Mouse (Mus musculus): ENCODE measurements around the gene Gdpd5. TPM values are rescaled to one million over a fixed set of nuclear protein-coding genes. Genes with fewer than 3 reads are reported as not detected.
A peak's percentile ranks its signal among the peaks of the same experiment; 100 is the strongest.

The Gdpd5 gene
- polyA plus RNA-seq (2012; rRNA removed): 16.0 and 16.6 TPM in 2 replicates

DNA sequence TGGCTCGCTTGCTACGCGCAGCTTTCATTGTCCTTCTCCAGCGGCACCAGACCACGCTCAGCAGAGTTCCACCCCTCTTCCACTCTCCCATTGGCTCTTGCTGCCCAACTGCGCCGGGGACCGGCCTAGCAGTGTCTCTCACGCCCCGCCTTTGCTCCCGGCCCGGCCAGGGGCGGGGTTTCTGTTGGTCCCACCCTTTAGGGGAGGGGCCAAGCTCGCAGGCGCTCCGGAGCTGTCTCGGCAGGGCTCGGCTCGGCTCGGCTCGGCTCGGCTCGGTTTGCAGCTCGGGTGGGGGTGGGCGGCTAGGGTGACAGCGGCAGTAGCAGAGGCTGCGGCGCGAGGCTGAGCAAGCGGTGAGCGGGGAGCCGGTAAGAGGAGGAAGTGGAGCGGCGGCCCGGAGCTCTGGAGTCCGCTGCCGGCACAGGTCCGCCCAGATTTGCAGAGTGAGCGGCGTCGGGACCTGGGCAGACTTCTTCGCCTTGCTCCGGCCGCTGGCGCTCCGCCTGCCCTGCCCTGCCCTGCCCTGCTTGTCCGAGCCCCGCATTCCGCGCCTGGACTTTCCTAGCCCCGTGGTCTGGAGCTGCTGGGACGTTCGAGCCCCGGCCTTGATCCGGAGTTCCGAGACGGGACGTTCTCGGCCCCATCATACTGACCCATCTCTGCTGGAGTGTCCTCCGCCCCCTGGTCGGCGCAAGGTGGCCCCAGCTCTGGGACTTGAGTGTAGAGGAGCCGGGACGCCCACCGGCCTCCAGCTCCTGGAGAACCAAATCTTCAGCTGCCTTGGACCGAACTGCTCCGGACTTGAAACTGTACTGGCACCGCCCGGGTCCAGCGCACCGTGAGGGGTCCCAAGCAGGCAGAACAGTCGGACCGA lies at the start of gene Gdpd5:
TSS of gene Gdpd5 (plus strand) at position 201 of the 874 bp plus-strand sequence.
- Histone ChIP-seq H3K4me3 (ENCODE audit: low read depth, low read length) (peak within 1 kb of the TSS; percentile 82), H3K27ac (ENCODE audit: insufficient read depth, low read depth, low read length) (peak within 1 kb of the TSS; percentile 67), H3K27me3 (ENCODE audit: control insufficient read depth, insufficient read depth, low read length) (no peaks in the 10 kb centered on the region), H3K4me1 (ENCODE audit: control insufficient read depth, insufficient read depth, insufficient read length, low read length) (peaks cover 22% of the 10 kb centered on the region), H3K36me3 (ENCODE audit: control insufficient read depth, insufficient read depth, low read length) (no peaks in the 10 kb centered on the region)
- TF ChIP-seq CTCF (IDR thresholded peaks at IDR 0.05; ENCODE audit: extremely low read depth, insufficient read length, insufficient replicate concordance, low read depth, low read length) (no peak), POLR2A (IDR thresholded peaks at IDR 0.05; ENCODE audit: low read depth, low read length) (peak; percentile 33; the same call in 1 of the 2 replicates)
- WGBS: under 1% methylated on average over 73 of the region's 73 CpGs

DNA sequence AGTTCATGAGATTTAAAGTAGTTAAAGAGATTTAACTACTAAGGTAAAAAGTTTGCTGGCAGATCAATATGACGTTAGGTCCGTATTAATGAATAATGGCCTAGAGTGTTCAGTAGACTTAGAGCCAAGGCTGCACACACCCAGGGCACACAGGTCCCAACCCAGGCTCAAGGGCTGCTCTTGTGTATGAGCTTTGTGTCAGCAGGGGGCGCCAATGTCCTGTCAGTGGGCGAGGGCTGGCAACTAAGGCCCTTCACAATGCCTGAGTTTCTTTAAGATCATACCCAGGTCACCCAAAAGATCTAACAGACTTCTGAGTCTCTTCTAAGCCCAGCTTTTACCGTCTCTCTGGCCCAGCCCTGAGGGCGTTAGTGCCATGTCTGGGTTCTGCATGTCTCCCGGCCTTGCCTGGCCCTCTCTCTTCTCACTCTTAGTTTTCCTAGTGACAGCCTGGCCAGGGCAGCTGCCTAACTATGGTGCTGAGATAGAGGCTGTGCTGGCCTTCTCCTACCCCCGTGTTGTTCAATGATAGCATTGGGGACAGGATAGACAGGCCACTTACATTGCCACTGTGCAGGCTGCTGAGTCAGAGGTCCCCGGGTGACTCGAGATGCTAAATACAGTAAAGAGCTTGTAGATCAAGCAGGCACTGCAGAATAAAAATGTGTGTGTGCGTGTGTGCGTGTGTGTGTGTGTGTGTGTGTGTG lies 48.3 kb upstream of the Gdpd5 start:
- H3K4me1 ChIP-seq (ENCODE audit: control insufficient read depth, insufficient read depth, insufficient read length, low read length): peaks cover 8% of the 10 kb centered on the region; the same call in 1 of the 2 replicates
- H3K27me3 ChIP-seq (ENCODE audit: control insufficient read depth, insufficient read depth, low read length): no peaks in the 10 kb centered on the region
- no peak for TF ChIP-seq POLR2A (IDR thresholded peaks at IDR 0.05; ENCODE audit: low read depth, low read length)
- TF ChIP-seq CTCF (IDR thresholded peaks at IDR 0.05; ENCODE audit: extremely low read depth, insufficient read length, insufficient replicate concordance, low read depth, low read length): peak; percentile 80
- no peak overlapping the region for H3K4me3 ChIP-seq (ENCODE audit: low read depth, low read length)
- WGBS: 49% methylated on average over 12 of the region's 12 CpGs
- no peaks in the 10 kb centered on the region for H3K36me3 ChIP-seq (ENCODE audit: control insufficient read depth, insufficient read depth, low read length)
- no peak overlapping the region for H3K27ac ChIP-seq (ENCODE audit: insufficient read depth, low read depth, low read length)

- Histone ChIP-seq H3K4me3 (ENCODE audit: low read depth, low read length) (no peak overlapping the region), H3K36me3 (ENCODE audit: control insufficient read depth, insufficient read depth, low read length) (no peaks in the 10 kb centered on the region), H3K27ac (ENCODE audit: insufficient read depth, low read depth, low read length) (no peak overlapping the region), H3K27me3 (ENCODE audit: control insufficient read depth, insufficient read depth, low read length) (no peaks in the 10 kb centered on the region), H3K4me1 (ENCODE audit: control insufficient read depth, insufficient read depth, insufficient read length, low read length) (no peaks in the 10 kb centered on the region)
- TF ChIP-seq CTCF (IDR thresholded peaks at IDR 0.05; ENCODE audit: extremely low read depth, insufficient read length, insufficient replicate concordance, low read depth, low read length): no peak
- TF ChIP-seq POLR2A (IDR thresholded peaks at IDR 0.05; ENCODE audit: low read depth, low read length): no peak
- WGBS: 75% methylated on average over 8 of the region's 8 CpGs
Observed at GRCm38 (mm10) chr7:99340736-99341135, 40.5 kb upstream of the Gdpd5 start.

DNA sequence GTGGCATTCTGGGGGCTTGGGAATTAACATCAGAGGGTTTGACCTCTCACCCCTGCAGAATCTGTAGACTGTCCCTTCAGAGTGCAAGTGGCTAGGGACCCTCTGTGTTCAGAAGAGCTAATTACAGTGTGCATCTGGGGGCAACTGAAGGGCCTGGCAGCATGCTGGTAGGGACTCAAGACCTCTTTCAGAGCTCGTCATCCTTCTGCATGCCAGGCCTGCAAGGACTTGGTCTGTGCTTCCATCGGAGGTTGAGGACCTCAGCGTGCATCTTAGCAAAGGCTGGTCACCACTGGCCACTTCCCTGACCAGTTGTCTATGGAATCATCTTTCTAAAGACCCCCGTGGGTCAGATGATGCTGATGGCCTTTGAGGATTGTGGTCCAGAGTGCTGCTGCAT lies 37.6 kb upstream of the Gdpd5 start:
- no peak for TF ChIP-seq CTCF (IDR thresholded peaks at IDR 0.05; ENCODE audit: extremely low read depth, insufficient read length, insufficient replicate concordance, low read depth, low read length)
- no peak for TF ChIP-seq POLR2A (IDR thresholded peaks at IDR 0.05; ENCODE audit: low read depth, low read length)
- WGBS: 76% methylated on average over 4 of the region's 4 CpGs

GRCm38 (mm10) chr7:99347268-99347667 lies 33.9 kb upstream of the Gdpd5 start:
- H3K36me3 ChIP-seq (ENCODE audit: control insufficient read depth, insufficient read depth, low read length): peaks cover 2% of the 10 kb centered on the region; the same call in 1 of the 2 replicates

More for the DNA sequence above, 37.6 kb upstream of the Gdpd5 start:
- peaks cover 2% of the 10 kb centered on the region; the same call in 1 of the 2 replicates for H3K36me3 ChIP-seq (ENCODE audit: control insufficient read depth, insufficient read depth, low read length)
- H3K4me1 ChIP-seq (ENCODE audit: control insufficient read depth, insufficient read depth, insufficient read length, low read length): no peaks in the 10 kb centered on the region
- no peak overlapping the region for H3K4me3 ChIP-seq (ENCODE audit: low read depth, low read length)
- no peaks in the 10 kb centered on the region for H3K27me3 ChIP-seq (ENCODE audit: control insufficient read depth, insufficient read depth, low read length)
- H3K27ac ChIP-seq (ENCODE audit: insufficient read depth, low read depth, low read length): no peak overlapping the region

GRCm38 (mm10) chr7:99348883-99349282 lies 32.3 kb upstream of the Gdpd5 start:
- 92% methylated on average over 26 of the region's 26 CpGs for WGBS
- Histone ChIP-seq H3K36me3 (ENCODE audit: control insufficient read depth, insufficient read depth, low read length) (peaks cover 2% of the 10 kb centered on the region; the same call in 1 of the 2 replicates), H3K4me1 (ENCODE audit: control insufficient read depth, insufficient read depth, insufficient read length, low read length) (peaks cover 3% of the 10 kb centered on the region; the same call in 1 of the 2 replicates), H3K27ac (ENCODE audit: insufficient read depth, low read depth, low read length) (no peak overlapping the region), H3K27me3 (ENCODE audit: control insufficient read depth, insufficient read depth, low read length) (no peaks in the 10 kb centered on the region), H3K4me3 (ENCODE audit: low read depth, low read length) (no peak overlapping the region)
- TF ChIP-seq POLR2A (IDR thresholded peaks at IDR 0.05; ENCODE audit: low read depth, low read length) (no peak), CTCF (IDR thresholded peaks at IDR 0.05; ENCODE audit: extremely low read depth, insufficient read length, insufficient replicate concordance, low read depth, low read length) (no peak)

More at GRCm38 (mm10) chr7:99347268-99347667, 33.9 kb upstream of the Gdpd5 start:
- Histone ChIP-seq H3K27ac (ENCODE audit: insufficient read depth, low read depth, low read length) (no peak overlapping the region), H3K27me3 (ENCODE audit: control insufficient read depth, insufficient read depth, low read length) (no peaks in the 10 kb centered on the region), H3K4me1 (ENCODE audit: control insufficient read depth, insufficient read depth, insufficient read length, low read length) (no peaks in the 10 kb centered on the region), H3K4me3 (ENCODE audit: low read depth, low read length) (no peak overlapping the region)
- no peak for TF ChIP-seq POLR2A (IDR thresholded peaks at IDR 0.05; ENCODE audit: low read depth, low read length)
- no peak for TF ChIP-seq CTCF (IDR thresholded peaks at IDR 0.05; ENCODE audit: extremely low read depth, insufficient read length, insufficient replicate concordance, low read depth, low read length)
- 93% methylated on average over 10 of the region's 10 CpGs for WGBS
